Mouse (Mus musculus) bone marrow, adult 2 months (tissue): Measurements from ENCODE around the gene Hnrnpul2.

ENCODE experiments used
- CTCF ChIP-seq: fragments of 200-500 bp; IDR thresholded peaks from 2 replicates; pipeline ENCODE4 v1.5.1; 2011; ENCODE audit warnings: low read length, control low read depth; ENCODE audit not compliant: control insufficient read depth, insufficient read depth
- POLR2A ChIP-seq: fragments of 200-500 bp; IDR thresholded peaks from 2 replicates; pipeline ENCODE4 v1.6.1; 2011; ENCODE audit warnings: low read depth, mild to moderate bottlenecking, control low read depth, low read length, borderline replicate concordance; ENCODE audit not compliant: control insufficient read depth

DNA sequence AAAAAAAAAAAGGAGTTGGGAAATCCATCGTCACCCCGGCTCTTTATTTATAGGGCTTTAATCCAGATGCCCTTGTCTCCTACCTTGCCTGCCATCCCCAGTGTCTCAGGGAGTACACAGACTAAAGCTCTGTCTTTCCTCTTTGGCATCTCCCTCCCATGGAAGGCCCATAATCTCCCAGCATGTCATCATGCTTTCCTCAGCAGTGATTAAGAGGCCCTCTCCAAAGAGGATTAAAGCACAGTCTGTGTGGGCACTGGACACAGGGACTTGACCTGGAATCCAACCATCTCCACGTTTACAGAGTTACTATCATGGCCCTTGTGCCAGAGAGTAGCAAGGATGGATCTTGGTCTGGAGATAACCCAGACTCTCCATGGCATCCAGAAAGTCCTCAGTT is 63.8 kb downstream of the Hnrnpul2 start, which contains the start of the genes Lbhd1 and Gm49403:
- TF ChIP-seq CTCF (no peak), POLR2A (no peak)
